Comparison of ENCODE assay signal across 18 mouse cellular contexts in the genomic region with DNA sequence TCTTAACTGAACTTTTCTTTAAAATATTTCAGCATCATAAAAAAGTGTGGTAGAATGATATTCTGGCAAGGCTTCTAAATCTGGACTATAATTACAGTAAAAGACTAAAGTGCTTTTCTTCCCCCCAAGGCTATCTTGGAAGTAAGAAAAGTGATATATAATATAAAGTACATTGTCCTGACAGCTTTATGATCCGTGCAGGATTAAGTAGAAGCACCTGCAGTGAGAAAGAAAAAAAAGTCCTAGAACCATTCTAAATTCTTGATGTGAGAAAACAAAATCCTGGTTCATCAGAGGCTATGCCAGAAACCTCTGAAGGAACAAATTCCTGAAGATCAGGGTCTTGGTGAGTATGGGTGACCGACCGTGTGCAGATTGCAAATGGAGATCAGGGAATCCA.
"Had no signal": no experiment of that assay in that cellular context is flagged by ENCODE, and none has a peak within 500 bp of the region (broad histone marks: within the 10 kb centered on the region; RNA-seq: fewer than 3 reads in every experiment).

No protein-coding gene starts in this region.

- H3K9me3 ChIP-seq: midbrain, embryonic 10.5 days; neural tube, embryonic 13.5 days; neural tube, embryonic 15.5 days; stomach, embryonic 15.5 days had no signal

- H3K9ac ChIP-seq: lung, embryonic 14.5 days; midbrain, embryonic 12.5 days; neural tube, embryonic 13.5 days; neural tube, embryonic 15.5 days; stomach, embryonic 15.5 days had no signal

- H3K27me3 ChIP-seq: midbrain, embryonic 12.5 days; neural tube, embryonic 13.5 days; neural tube, embryonic 15.5 days; stomach, embryonic 15.5 days had no signal

- H3K4me3 ChIP-seq: midbrain, embryonic 10.5 days; midbrain, embryonic 12.5 days; myocyte; neural tube, embryonic 13.5 days; neural tube, embryonic 15.5 days; stomach, embryonic 15.5 days had no signal

- H3K4me2 ChIP-seq: lung, embryonic 14.5 days; midbrain, embryonic 12.5 days; neural tube, embryonic 13.5 days; neural tube, embryonic 15.5 days; stomach, embryonic 15.5 days had no signal

- H3K36me3 ChIP-seq: midbrain, embryonic 12.5 days; neural tube, embryonic 15.5 days had no signal

- ATAC-seq: midbrain, embryonic 16.5 days had no signal

- H3K27ac ChIP-seq: midbrain, embryonic 10.5 days; midbrain, embryonic 12.5 days; neural tube, embryonic 13.5 days; neural tube, embryonic 15.5 days; stomach, embryonic 15.5 days had no signal

- DNase-seq: lung, adult 18-20 months; lung, embryonic 14.5 days; lung, postnatal 10 days; lung, postnatal 4 days; midbrain, embryonic 14.5 days; retina, postnatal 1 day; right cerebral cortex, adult 18-20 months; right cerebral cortex, postnatal 25 days; thymus, adult 18-20 months; thymus, postnatal 14 days; thymus, postnatal 36 days had no signal
